Mouse (Mus musculus) liver, postnatal 0 days (tissue): ENCODE results near the gene Keg1. TPM values are rescaled to one million over a fixed set of nuclear protein-coding genes. Genes with fewer than 3 reads are reported as not detected.
A peak's percentile ranks its signal among the peaks of the same experiment; 100 is the strongest.

Experiments
- ATAC-seq: fragments of 200-750 bp; cut with Nextera tagmentation; 2 replicates; pipeline ENCODE4 v1.8.0; 2017; ENCODE audit warnings: mild to moderate bottlenecking, moderate library complexity
- DNase-seq: peaks from one replicate; pipeline ENCODE4 v3.0.0-alpha.2; 2016
- H3K27ac ChIP-seq: fragments of 300-500 bp; sonication (generic); 2 replicates; pipeline ENCODE4 v1.5.1; 2014; ENCODE audit warnings: antibody characterized with exemption, moderate library complexity, mild to moderate bottlenecking, low read depth
- H3K27me3 ChIP-seq: fragments of 300-500 bp; sonication (generic); 2 replicates; pipeline ENCODE4 v1.6.1; 2014; ENCODE audit warnings: low read length, control low read depth, mixed read lengths; ENCODE audit not compliant: insufficient read depth
- H3K36me3 ChIP-seq: fragments of 300-500 bp; sonication (generic); replicated peaks from 2 replicates; pipeline ENCODE4 v1.6.1; 2014; ENCODE audit warnings: mild to moderate bottlenecking, control low read depth, low read length, moderate library complexity, mixed read lengths; ENCODE audit not compliant: insufficient read depth
- H3K4me1 ChIP-seq: fragments of 300-500 bp; sonication (generic); 2 replicates; pipeline ENCODE4 v1.6.1; 2014; ENCODE audit warnings: antibody characterized with exemption, mild to moderate bottlenecking, control low read depth; ENCODE audit not compliant: insufficient read depth
- H3K4me2 ChIP-seq: fragments of 300-500 bp; sonication (generic); 2 replicates; pipeline ENCODE4 v1.6.1; 2014; ENCODE audit warnings: low read depth, mild to moderate bottlenecking, low read length, moderate library complexity, mixed read lengths
- H3K4me3 ChIP-seq: fragments of 300-500 bp; sonication (generic); 2 replicates; pipeline ENCODE4 v1.5.1; 2014; ENCODE audit warnings: low read depth, low read length
- H3K9ac ChIP-seq: fragments of 300-500 bp; sonication (generic); replicated peaks from 2 replicates; pipeline ENCODE4 v1.6.1; 2014; ENCODE audit warnings: mild to moderate bottlenecking, moderate library complexity
- H3K9me3 ChIP-seq: fragments of 300-500 bp; sonication (generic); 2 replicates; pipeline ENCODE4 v1.6.1; 2016; ENCODE audit warnings: mild to moderate bottlenecking, control low read depth, low read length, mixed read lengths
- CTCF ChIP-seq: sonication (generic); IDR thresholded peaks from 2 replicates; pipeline ENCODE4 v1.5.1; 2016; ENCODE audit warnings: antibody characterized with exemption, low read depth
- EP300 ChIP-seq: IDR thresholded peaks from 2 replicates; pipeline ENCODE4 v1.6.1; 2016; ENCODE audit warnings: antibody characterized with exemption, low read depth, mild to moderate bottlenecking
- WGBS: fragments of 180-500 bp; shearing (Covaris S2); extraction: QIAGEN DNeasy Blood & Tissue Kit; methylation state at CpG from one replicate; pipeline ENCODE4 v1.1.7; 2014; ENCODE audit not compliant: insufficient replicate concordance; 5-methylcytosine and 5-hydroxymethylcytosine counted together
- polyA plus RNA-seq: library from polyadenylated mRNA; unstranded; fragments of >200 nt; fragmentation: Nextera tagmentation; extraction: Ambion mirVana; gene quantifications from 2 replicates; pipeline ENCODE4 v1.2.1, GENCODE M21; 2015

Gene Keg1
- polyA plus RNA-seq, 1 experiment from 2014 or later = 16.3 TPM

- 55% methylated on average over 2 of the region's 2 CpGs for WGBS
- no peak for ATAC-seq
Measured at GRCm38 (mm10) chr19:12762212-12763130, 66.9 kb downstream of the Keg1 start.

GRCm38 (mm10) chr19:12765308-12765707 lies 69.7 kb downstream of the Keg1 start, which contains the start of gene Cntf:
TSS of gene Cntf (minus strand) at chr19:12765632.
- Histone ChIP-seq H3K4me1 (no peaks in the 10 kb centered on the region), H3K4me2 (no peak within 1 kb of the TSS), H3K27ac (no peak within 1 kb of the TSS), H3K4me3 (no peak within 1 kb of the TSS), H3K36me3 (peaks cover 55% of the 10 kb centered on the region), H3K9ac (no peak within 1 kb of the TSS), H3K27me3 (no peaks in the 10 kb centered on the region), H3K9me3 (no peaks in the 10 kb centered on the region)
- 80% methylated on average over 7 of the region's 7 CpGs for WGBS
- ATAC-seq = no peak
- TF ChIP-seq CTCF = no peak
- no peak for DNase-seq

More at GRCm38 (mm10) chr19:12762212-12763130, 66.9 kb downstream of the Keg1 start:
- TF ChIP-seq CTCF (peak; percentile 60), EP300 (no peak)
- H3K36me3 ChIP-seq = peaks cover 27% of the 10 kb centered on the region
- H3K4me3 ChIP-seq = no peak overlapping the region
- H3K4me2 ChIP-seq = no peak overlapping the region
- no peak for DNase-seq
- H3K4me1 ChIP-seq = no peaks in the 10 kb centered on the region
- no peak overlapping the region for H3K9ac ChIP-seq
- H3K27me3 ChIP-seq = no peaks in the 10 kb centered on the region
- no peaks in the 10 kb centered on the region for H3K9me3 ChIP-seq
- no peak overlapping the region for H3K27ac ChIP-seq

Other genes with a start within 250 kb of the Keg1 start
- 3.5 and 3.8 TPM in 2 replicates for gene Mpeg1, start 235.0 kb upstream of the Keg1 start, polyA plus RNA-seq
- 1.8 and 2.1 TPM in 2 replicates for gene Dtx4, start 194.3 kb upstream of the Keg1 start, polyA plus RNA-seq
- 14.4 and 15.4 TPM in 2 replicates for gene Fam111a, start 150.0 kb upstream of the Keg1 start, polyA plus RNA-seq
- gene Gm4952, start 95.8 kb upstream of the Keg1 start, polyA plus RNA-seq = 248 and 262 TPM in 2 replicates
- 6.0 and 6.5 TPM in 2 replicates for gene Glyat, start 62.5 kb upstream of the Keg1 start, polyA plus RNA-seq
- gene Olfr1442, start 25.3 kb upstream of the Keg1 start, polyA plus RNA-seq = not detected in 2 replicates
- gene Olfr1443, start 17.7 kb upstream of the Keg1 start, polyA plus RNA-seq = not detected in 2 replicates
- gene Cntf, start 69.8 kb downstream of the Keg1 start, polyA plus RNA-seq = 0.23 and 0.52 TPM in 2 replicates
- gene Zfp91, start 100.3 kb downstream of the Keg1 start, polyA plus RNA-seq = 6.7 and 7.0 TPM in 2 replicates
- gene Lpxn, start 100.4 kb downstream of the Keg1 start, polyA plus RNA-seq = 3.1 and 4.1 TPM in 2 replicates
- gene Gm5244, start 150.9 kb downstream of the Keg1 start, polyA plus RNA-seq = not detected in 2 replicates
- gene Olfr1444, start 161.5 kb downstream of the Keg1 start, polyA plus RNA-seq = not detected in 2 replicates
- not detected in 2 replicates for gene Olfr1445, start 188.1 kb downstream of the Keg1 start, polyA plus RNA-seq
- not detected in 2 replicates for gene Olfr1446, start 197.7 kb downstream of the Keg1 start, polyA plus RNA-seq
- not detected in 2 replicates for gene Olfr1447, start 208.0 kb downstream of the Keg1 start, polyA plus RNA-seq
- gene Olfr1448, start 228.6 kb downstream of the Keg1 start, polyA plus RNA-seq = not detected in 2 replicates
- gene Olfr1449, start 235.1 kb downstream of the Keg1 start, polyA plus RNA-seq = not detected in 2 replicates